ENCODE assay signal across 8 mouse cellular contexts in genomic region chr14:119027675-119028253, GRCm38 (mm10).
"Had no signal": no experiment of that assay in that cellular context is flagged by ENCODE, and none has a peak within 500 bp of the region (broad histone marks: within the 10 kb centered on the region; RNA-seq: fewer than 3 reads in every experiment).

No protein-coding gene starts in this region.

- H3K9ac ChIP-seq: liver, embryonic 13.5 days; midbrain, embryonic 12.5 days; midbrain, embryonic 15.5 days; neural tube, embryonic 12.5 days; neural tube, embryonic 15.5 days; stomach, embryonic 15.5 days had no signal

- H3K4me1 ChIP-seq: liver, embryonic 13.5 days; midbrain, embryonic 12.5 days; midbrain, embryonic 15.5 days; neural tube, embryonic 12.5 days; neural tube, embryonic 15.5 days; stomach, embryonic 15.5 days had no signal

- ATAC-seq: midbrain, embryonic 15.5 days had no signal

- H3K27me3 ChIP-seq: liver, embryonic 13.5 days; midbrain, embryonic 12.5 days; midbrain, embryonic 15.5 days; neural tube, embryonic 12.5 days; neural tube, embryonic 15.5 days; stomach, embryonic 15.5 days had no signal

- H3K9me3 ChIP-seq: liver, embryonic 13.5 days; midbrain, embryonic 12.5 days; midbrain, embryonic 15.5 days; neural tube, embryonic 12.5 days; neural tube, embryonic 15.5 days; stomach, embryonic 15.5 days had no signal

- H3K27ac ChIP-seq: kidney, postnatal 0 days; liver, embryonic 13.5 days; macrophage; midbrain, embryonic 12.5 days; midbrain, embryonic 15.5 days; neural tube, embryonic 12.5 days; neural tube, embryonic 15.5 days; stomach, embryonic 15.5 days had no signal

- H3K4me3 ChIP-seq: liver, embryonic 13.5 days; midbrain, embryonic 12.5 days; midbrain, embryonic 15.5 days; neural tube, embryonic 12.5 days; neural tube, embryonic 15.5 days; stomach, embryonic 15.5 days had no signal

- H3K4me2 ChIP-seq: liver, embryonic 13.5 days; midbrain, embryonic 12.5 days; midbrain, embryonic 15.5 days; neural tube, embryonic 12.5 days; neural tube, embryonic 15.5 days; stomach, embryonic 15.5 days had no signal
